Mouse (Mus musculus) hindlimb bud, embryonic 11.5 days (tissue): ENCODE results near the gene Dus2.

Experiments
- DNase-seq: peaks from one replicate; pipeline ENCODE4 v3.0.0-alpha.2; 2012; ENCODE audit warnings: low read depth, low spot score; ENCODE audit errors: extremely low spot score

Dus2 gene

DNA sequence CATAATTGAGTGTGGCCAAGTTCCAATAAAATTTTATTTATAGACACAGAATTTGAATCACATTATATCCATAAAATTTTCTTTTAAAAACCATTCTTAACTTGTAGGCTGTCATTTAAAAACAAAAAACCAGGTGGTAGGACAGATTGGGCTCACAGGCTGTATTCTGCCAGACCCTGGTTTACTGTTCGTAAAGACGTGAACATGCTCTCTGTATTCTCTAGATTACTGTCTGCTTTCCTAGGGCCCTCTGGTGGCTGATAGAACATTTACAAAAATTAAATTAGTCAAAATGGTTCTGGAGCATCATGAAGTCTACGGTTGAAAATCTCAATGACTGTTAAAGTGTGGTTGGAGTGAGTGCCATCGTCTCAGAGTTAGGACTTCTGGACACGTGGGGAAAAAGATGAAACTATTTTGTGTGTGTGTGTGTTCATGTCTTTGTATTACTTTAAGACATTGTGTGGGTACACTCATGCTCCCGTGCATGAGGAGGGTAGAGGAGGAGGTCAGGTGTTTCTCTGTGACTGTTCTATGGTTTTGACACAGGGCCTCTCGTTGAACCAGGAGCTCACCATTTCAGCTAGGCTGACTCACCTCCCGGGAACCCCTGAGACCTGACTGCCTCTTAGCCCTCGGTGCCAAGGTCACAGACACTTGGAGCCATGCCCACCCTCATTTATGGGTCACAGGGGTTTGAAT lies 84.2 kb downstream of the Dus2 start:
- DNase-seq: no peak

DNA sequence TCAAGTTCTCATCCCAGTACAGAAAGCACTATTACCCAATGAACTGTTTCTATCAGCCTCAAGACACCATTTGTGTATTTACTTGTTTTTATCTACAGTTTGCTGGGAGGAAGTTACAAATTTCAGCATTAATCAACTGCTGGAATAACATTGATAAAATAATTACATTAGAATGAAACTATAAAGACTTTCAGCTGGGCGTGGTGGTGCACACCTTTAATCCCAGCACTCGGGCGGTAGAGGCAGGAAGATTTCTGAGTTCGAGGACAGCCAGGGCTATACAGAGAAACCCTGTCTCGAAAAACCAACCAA lies 84.7 kb downstream of the Dus2 start:
- no peak for DNase-seq

DNA sequence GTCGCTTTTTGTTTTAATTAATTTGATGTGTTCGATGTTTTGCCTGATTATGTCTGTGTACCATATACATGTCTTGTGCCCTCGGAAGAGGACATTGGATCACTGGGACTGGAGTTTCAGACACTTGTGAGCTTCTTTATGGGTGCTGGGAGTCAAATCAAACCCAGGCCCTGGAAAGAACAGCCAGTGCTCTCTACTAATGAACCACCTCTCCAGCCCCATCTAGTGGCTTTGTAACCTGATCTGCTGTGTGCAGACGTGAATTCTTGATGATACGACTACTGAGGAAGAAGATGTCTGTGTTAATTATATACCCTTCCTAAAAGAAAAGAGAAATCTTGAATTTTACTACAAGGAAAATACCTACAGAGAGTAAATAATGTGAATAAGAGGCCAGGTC lies 85.5 kb downstream of the Dus2 start:
- no peak for DNase-seq

- no peak for DNase-seq
These were observed 86.4 kb downstream of the Dus2 start for GRCm38 (mm10) chr8:106077452-106078067.

DNA sequence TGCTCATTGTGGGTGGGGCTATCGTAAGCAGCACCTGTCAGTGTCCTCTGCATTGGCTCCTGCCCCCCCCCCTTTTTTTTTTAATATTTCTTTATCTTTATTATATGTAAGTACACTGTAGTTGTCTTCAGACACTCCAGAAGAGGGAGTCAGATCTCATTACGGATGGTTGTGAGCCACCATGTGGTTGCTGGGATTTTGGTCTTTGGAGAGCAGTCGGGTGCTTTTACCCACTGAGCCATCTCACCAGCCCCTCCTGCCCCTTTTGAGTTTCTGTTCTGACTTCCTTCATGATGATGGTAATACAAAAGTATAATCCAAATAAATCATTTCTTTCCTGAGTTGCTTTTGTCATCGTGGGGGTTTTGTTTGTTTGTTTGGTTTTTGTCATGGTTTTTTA lies 111.2 kb downstream of the Dus2 start:
- no peak for DNase-seq
